Mouse (Mus musculus) adrenal gland, postnatal 25 days (tissue): ENCODE data around the gene Itsn2. TPM values are rescaled to one million over a fixed set of nuclear protein-coding genes. Genes with fewer than 3 reads are reported as not detected.
"Not testable (repeated sequence)": the region's sequence is repeated elsewhere in the genome, so short reads cannot be mapped to it uniquely, and the experiment has no call there.

ENCODE experiments used
- DNase-seq: peaks from one replicate; pipeline ENCODE4 v3.0.0; 2021; ENCODE audit warnings: mixed read lengths
- total RNA-seq: library from RNA; stranded (reverse); gene quantifications from 2 replicates; pipeline ENCODE4 v1.2.3, GENCODE M21; 2021

Itsn2 gene
- total RNA-seq, 1 experiment from 2014 or later: 63.3 TPM

- DNase-seq: no peak
Measured at GRCm38 (mm10) chr12:4708881-4709604, 116.6 kb downstream of the Itsn2 start.

- no peak for DNase-seq
Measured at GRCm38 (mm10) chr12:4709926-4710325, 117.5 kb downstream of the Itsn2 start.

- DNase-seq: no peak
Measured at GRCm38 (mm10) chr12:4713361-4713760, 120.9 kb downstream of the Itsn2 start.

- no peak for DNase-seq
Measured at GRCm38 (mm10) chr12:4715606-4716005, 123.2 kb downstream of the Itsn2 start.

- DNase-seq: peak; percentile 15
Measured at GRCm38 (mm10) chr12:4717417-4717816, 125.0 kb downstream of the Itsn2 start.

- no peak for DNase-seq
Measured at GRCm38 (mm10) chr12:4719066-4719761, 126.8 kb downstream of the Itsn2 start.

GRCm38 (mm10) chr12:4719762-4720754 is 127.6 kb downstream of the Itsn2 start:
- DNase-seq: no peak

- no peak for DNase-seq
Measured at GRCm38 (mm10) chr12:4729165-4729564, 136.7 kb downstream of the Itsn2 start.

GRCm38 (mm10) chr12:4731629-4732028 is 139.2 kb downstream of the Itsn2 start:
- no peak for DNase-seq

- DNase-seq: no peak
Measured at GRCm38 (mm10) chr12:4732332-4732731, 139.9 kb downstream of the Itsn2 start.

GRCm38 (mm10) chr12:4738031-4738576 is 145.7 kb downstream of the Itsn2 start, which contains the start of gene Fam228a:
Gene Fam228a, minus strand, starts transcription at chr12:4738430.
- no peak for DNase-seq

- DNase-seq: peak; percentile 46
Measured at GRCm38 (mm10) chr12:4740823-4741222, 148.4 kb downstream of the Itsn2 start.

- DNase-seq: no peak
Measured at GRCm38 (mm10) chr12:4742183-4742582, 149.7 kb downstream of the Itsn2 start.

- DNase-seq: peak; percentile 35
Measured at GRCm38 (mm10) chr12:4744486-4744885, 152.0 kb downstream of the Itsn2 start.

GRCm38 (mm10) chr12:4754451-4754850 is 162.0 kb downstream of the Itsn2 start:
- not testable (repeated sequence) for DNase-seq

- DNase-seq: no peak
Measured at GRCm38 (mm10) chr12:4757060-4757459, 164.6 kb downstream of the Itsn2 start.

Other genes with a start within 250 kb of the Itsn2 start
- gene Ncoa1, start 115.5 kb upstream of the Itsn2 start, total RNA-seq: 48.0 and 52.2 TPM in 2 replicates
- not detected in 2 replicates for gene Gm3625, start 289 bp downstream of the Itsn2 start, total RNA-seq
- 0.38 and 0.49 TPM in 2 replicates for gene Fam228a, start 145.8 kb downstream of the Itsn2 start, total RNA-seq
- 1.1 and 4.0 TPM in 2 replicates for gene Pfn4, start 176.4 kb downstream of the Itsn2 start, total RNA-seq
- 4.7 and 9.2 TPM in 2 replicates for gene Fam228b, start 176.6 kb downstream of the Itsn2 start, total RNA-seq
- 102 and 110 TPM in 2 replicates for gene Sf3b6, start 224.9 kb downstream of the Itsn2 start, total RNA-seq
- gene Fkbp1b, start 249.0 kb downstream of the Itsn2 start, total RNA-seq: 5.6 and 7.2 TPM in 2 replicates